Mouse (Mus musculus) MEL (cell line): ENCODE data around the gene Itgb3bp.

ENCODE experiments used
- CHD1 ChIP-seq: IDR thresholded peaks from 2 replicates; pipeline ENCODE4 v1.6.1; 2012; ENCODE audit warnings: low read depth, mild to moderate bottlenecking, inconsistent platforms, low read length, improper control_type of control experiment
- CTCF ChIP-seq, 3 experiments: IDR thresholded peaks in 2 of 3; conservative IDR thresholded peaks in 1 of 3; 2 replicates each; pipeline ENCODE4 v1.5.1; 2011 to 2012; ENCODE audit warnings: low read length in 3 of 3, low read depth in 2 of 3, mild to moderate bottlenecking in 2 of 3, improper control_type of control experiment in 1 of 3, inconsistent platforms in 1 of 3, mixed read lengths in 1 of 3, moderate library complexity in 1 of 3; ENCODE audit not compliant: control insufficient read depth in 1 of 3, insufficient read depth in 1 of 3, poor library complexity in 1 of 3, severe bottlenecking in 1 of 3
- HCFC1 ChIP-seq: IDR thresholded peaks from 2 replicates; pipeline ENCODE4 v1.6.1; 2012; ENCODE audit warnings: low read depth, mild to moderate bottlenecking, inconsistent platforms, low read length, improper control_type of control experiment, moderate library complexity
- MAX ChIP-seq: IDR thresholded peaks from 2 replicates; pipeline ENCODE4 v1.6.1; 2011; ENCODE audit warnings: low read length, improper control_type of control experiment
- MAZ ChIP-seq: IDR thresholded peaks from 2 replicates; pipeline ENCODE4 v1.6.1; 2012; ENCODE audit warnings: low read depth, mild to moderate bottlenecking, inconsistent platforms, low read length, improper control_type of control experiment
- MXI1 ChIP-seq: IDR thresholded peaks from 2 replicates; pipeline ENCODE4 v1.6.1; 2011; ENCODE audit warnings: mild to moderate bottlenecking, low read depth, low read length, improper control_type of control experiment
- NELFE ChIP-seq: IDR thresholded peaks from 2 replicates; pipeline ENCODE4 v1.6.1; 2011; ENCODE audit warnings: low read depth, low read length, improper control_type of control experiment
- POLR2A ChIP-seq, 2 experiments: IDR thresholded peaks; 2 replicates each; pipeline ENCODE4 v1.6.1; 2011 to 2012; ENCODE audit warnings: low read length in 2 of 2, mild to moderate bottlenecking in 2 of 2, control low read depth in 1 of 2, improper control_type of control experiment in 1 of 2, low read depth in 1 of 2, moderate library complexity in 1 of 2; ENCODE audit not compliant: control insufficient read depth in 1 of 2, insufficient read depth in 1 of 2, poor library complexity in 1 of 2
- RCOR1 ChIP-seq: IDR thresholded peaks from 2 replicates; pipeline ENCODE4 v1.6.1; 2012; ENCODE audit warnings: low read depth, mild to moderate bottlenecking, inconsistent platforms, low read length, improper control_type of control experiment
- TCF12 ChIP-seq: IDR thresholded peaks from 2 replicates; pipeline ENCODE4 v1.6.1; 2014; ENCODE audit warnings: low read depth, mild to moderate bottlenecking, inconsistent platforms, low read length, improper control_type of control experiment, moderate library complexity
- UBTF ChIP-seq: IDR thresholded peaks from 2 replicates; pipeline ENCODE4 v1.6.1; 2012; ENCODE audit warnings: low read depth, mild to moderate bottlenecking, inconsistent platforms, low read length, improper control_type of control experiment, moderate library complexity, borderline replicate concordance; ENCODE audit not compliant: insufficient read depth
- ZKSCAN1 ChIP-seq: IDR thresholded peaks from 2 replicates; pipeline ENCODE4 v1.6.1; 2012; ENCODE audit warnings: low read depth, mild to moderate bottlenecking, inconsistent platforms, low read length, improper control_type of control experiment, moderate library complexity

DNA sequence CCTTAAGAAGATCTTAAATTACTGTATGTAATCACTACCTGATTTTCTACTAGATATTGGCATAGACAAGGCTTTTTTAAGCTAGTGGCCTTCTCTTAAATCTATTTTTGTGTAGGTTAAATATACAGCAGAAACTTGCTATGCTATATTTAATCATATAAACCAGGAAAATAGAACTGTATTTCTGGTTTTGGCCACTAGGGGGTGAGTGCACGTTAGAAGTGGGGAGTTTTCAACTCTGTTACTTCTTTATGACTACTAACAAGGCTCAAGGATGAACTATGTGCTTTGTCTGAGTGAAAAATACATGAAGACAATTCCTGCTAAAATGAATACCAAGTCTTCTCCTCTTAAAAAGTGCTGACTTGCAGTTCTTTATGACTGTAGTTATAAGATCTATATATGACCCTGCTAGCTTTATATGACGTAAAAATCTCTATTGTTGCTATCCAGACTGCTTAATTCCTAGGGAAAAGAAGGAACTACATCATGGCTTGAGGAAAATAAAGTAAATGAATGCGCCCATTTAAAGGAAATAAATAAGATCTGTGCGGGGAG lies 15.6 kb downstream of the Itgb3bp start:
- TF ChIP-seq NELFE (no peak), UBTF (no peak), MXI1 (no peak), POLR2A (IDR thresholded peaks at IDR 0.05; ENCODE audit: control insufficient read depth in 1 of 2, insufficient read depth in 1 of 2, low read depth in 1 of 2, low read length in 2 of 2, poor library complexity in 1 of 2) (no peak), CTCF (IDR thresholded peaks at IDR 0.05 in 2 of 3, conservative IDR thresholded peaks at IDR 0.05 in 1 of 3; ENCODE audit: control insufficient read depth in 1 of 3, insufficient read depth in 1 of 3, low read depth in 2 of 3, low read length in 3 of 3, poor library complexity in 1 of 3, severe bottlenecking in 1 of 3) (peak in 2 of 3 experiments; percentile 52 to 70; a peak in 4 of 6 replicates), HCFC1 (no peak), ZKSCAN1 (no peak), RCOR1 (no peak), MAX (no peak), CHD1 (no peak), MAZ (no peak), TCF12 (no peak)
